Mouse (Mus musculus) urinary bladder, postnatal 36 days (tissue): ENCODE results near the gene Tln2.

Experiments
- DNase-seq, 2 experiments: peaks; one replicate each; pipeline ENCODE4 v3.0.0; 2022; ENCODE audit warnings: low spot score in 2 of 2, mixed read lengths in 1 of 2

Gene Tln2

DNA sequence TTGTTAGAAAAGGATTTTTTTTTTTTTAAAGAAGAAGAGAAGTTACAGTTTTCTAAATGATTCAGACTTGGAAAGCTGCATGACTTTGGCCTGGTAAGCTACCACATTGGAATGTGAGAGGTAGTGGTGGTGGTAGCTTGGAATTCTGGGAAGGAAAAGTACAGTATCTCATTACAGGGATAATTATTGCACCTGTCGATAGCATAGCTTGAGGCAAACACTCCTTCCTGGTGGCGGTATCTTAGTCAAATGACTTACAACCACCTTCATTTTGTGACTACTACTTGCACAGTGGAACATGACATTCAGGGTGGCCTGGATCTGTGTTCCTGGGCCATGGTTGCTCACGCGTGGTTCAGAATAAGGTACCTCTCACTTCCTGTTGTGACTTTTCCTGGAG lies 348.3 kb downstream of the Tln2 start:
- no peak for DNase-seq

GRCm38 (mm10) chr9:67209451-67209850 lies 350.1 kb downstream of the Tln2 start:
- DNase-seq = no peak

DNA sequence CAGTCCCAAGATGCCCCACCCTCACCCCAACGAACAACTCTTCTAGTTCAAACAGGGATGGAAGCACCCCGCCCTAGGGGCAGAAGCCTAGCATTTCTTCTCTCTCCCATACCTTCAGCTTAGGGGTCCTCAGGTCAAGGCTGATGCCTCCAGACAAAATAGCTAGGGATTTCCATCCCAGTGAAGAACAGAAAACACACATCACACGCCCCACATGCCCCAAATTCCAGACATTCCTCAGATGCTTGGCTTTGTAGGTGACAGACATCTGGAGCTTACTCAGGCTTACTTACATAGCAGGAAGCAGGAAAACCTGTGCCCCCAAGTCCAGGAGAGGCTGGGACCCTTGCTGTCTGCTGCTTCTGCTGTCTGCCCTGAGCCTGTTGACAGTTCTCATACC lies 351.1 kb downstream of the Tln2 start:
- DNase-seq = no peak

- peak in 1 of 2 experiments; percentile 14 for DNase-seq
These were observed 354.3 kb downstream of the Tln2 start for GRCm38 (mm10) chr9:67205175-67205574.

DNA sequence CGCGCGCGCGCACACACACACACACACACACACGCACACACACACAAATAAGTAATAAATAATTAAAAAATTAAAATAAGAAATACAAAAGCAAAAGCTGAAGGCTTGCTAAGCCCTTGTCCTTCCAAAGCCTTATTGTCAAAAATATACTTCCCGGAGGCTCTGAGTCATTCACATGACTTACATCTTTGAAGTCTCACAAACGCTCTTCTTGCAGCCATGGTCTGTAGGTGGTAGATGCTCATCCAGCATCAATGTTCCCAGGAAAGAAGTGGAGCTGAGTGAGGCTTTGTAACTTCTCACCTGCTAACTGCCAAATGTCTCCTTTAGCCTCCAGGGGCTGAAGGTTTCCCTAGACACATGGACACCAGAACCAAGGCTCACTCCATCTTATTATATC lies 362.9 kb downstream of the Tln2 start:
- no peak for DNase-seq

- DNase-seq = no peak
These were observed 364.2 kb downstream of the Tln2 start for GRCm38 (mm10) chr9:67195306-67195705.

DNA sequence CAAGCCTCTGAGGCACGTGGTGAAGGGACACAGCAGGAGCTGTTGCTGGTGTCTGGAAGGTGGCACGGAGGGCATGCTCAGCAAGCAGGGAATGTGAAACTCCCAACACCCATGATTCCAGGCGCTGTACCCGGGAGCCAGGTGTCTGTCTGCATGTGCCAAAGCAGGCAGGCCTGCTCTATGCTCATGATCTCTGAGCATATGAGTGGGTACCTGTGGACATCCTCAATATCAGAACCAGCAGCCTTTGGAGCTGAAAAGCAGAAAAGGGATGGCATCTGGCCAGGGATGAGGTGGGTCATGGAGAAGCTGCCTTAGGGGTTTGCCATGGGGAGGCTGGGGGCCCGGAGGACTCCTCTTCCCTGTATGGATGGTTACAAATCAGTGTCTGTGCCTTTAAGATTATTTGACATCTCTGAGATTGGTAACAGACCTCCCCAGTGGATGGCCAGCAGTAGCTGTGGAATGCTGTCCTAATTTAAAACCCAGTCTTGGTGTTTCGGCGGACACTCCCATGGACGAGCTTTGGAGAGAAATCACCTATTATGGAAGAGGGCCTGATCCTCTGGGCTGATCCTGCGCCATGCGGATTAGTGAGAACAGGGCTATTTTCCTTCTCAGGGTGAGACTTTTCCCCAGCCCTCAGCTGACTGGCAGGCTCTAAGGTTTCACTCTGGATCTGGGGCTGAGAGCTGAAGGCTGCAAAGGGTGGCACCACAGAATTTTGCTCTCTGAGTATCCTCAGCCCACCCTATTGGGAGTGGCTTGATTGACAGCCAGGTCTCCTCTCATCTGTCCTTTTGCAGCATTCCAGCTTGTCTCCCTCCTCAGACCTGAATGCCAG lies 367.8 kb downstream of the Tln2 start:
- peak in 1 of 2 experiments; percentile 9 for DNase-seq

DNA sequence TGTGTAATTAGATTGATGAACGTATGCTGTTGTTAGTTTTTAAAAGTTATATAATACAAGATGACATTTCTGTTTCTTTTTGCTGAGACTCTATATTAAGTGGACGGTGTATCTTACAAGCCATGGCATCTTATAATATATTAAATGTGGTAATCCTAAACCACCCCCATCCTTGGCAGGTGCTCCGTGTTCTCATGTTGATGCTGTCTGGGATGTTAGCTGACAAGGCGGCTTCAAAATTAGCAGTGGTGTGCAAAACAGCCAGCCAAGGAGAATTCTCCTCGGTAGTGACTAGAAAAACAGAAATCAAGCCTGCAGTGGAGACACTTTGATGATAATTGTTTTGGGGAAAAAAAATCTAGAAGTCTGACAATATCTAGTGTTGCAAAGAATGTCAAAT lies 371.8 kb downstream of the Tln2 start:
- DNase-seq = no peak

DNA sequence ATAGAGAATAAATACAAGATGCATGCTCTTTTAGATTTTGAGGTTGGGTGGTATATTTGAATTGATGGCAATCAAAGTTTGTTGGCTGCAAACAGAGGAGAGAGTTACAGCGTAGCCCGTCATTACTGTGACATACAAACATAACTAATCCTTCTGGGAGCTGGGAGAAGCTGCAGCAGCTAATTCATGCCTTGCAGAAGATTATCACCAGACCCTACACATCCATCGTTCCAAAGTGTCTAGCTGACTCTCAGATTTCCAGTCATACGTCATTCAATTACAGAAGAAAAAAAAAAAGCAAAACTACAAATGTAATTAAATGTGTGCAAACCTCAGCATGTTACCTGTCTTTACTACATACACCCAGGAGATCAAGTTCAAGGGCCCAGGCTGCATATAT lies 372.3 kb downstream of the Tln2 start:
- DNase-seq = no peak

GRCm38 (mm10) chr9:67184556-67184955 lies 374.9 kb downstream of the Tln2 start:
- no peak for DNase-seq

DNA sequence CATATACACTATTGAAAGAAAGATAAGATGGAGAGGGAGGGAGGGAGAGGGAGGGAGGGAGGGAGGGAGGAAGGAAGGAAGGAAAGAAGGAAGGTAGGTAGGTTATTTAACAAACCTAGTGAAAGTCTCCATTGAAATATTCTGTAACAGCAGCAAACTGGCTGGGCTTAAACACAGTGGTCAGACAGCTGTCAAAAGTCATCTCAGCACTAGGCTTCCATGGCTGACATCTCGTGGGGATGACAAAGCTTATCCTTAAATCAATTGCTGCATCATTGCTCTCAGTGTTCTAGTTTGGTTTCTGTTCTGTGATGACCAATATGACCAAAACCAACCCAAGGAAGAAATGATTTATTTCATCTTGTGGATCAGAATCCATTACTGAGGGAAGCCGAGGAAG lies 376.0 kb downstream of the Tln2 start:
- no peak for DNase-seq

DNA sequence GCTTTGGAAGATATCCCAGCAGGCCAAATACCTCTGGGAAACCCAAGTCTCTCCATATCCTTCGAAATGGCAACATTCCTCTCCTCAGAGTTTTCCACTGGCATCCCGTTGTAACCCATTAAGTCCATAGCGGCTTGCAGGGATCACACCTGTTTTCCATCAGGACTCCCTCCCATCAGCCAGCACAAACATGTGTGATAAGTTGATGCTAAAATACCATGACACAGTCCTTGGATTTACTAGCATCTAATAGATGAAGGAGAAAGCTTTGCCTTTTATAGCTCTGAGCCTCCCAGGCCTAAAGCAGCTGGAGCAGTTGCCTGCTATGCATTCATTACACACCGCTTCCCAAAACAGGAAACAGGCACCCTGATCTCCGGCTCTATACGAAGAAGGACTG lies 377.5 kb downstream of the Tln2 start:
- no peak for DNase-seq

DNA sequence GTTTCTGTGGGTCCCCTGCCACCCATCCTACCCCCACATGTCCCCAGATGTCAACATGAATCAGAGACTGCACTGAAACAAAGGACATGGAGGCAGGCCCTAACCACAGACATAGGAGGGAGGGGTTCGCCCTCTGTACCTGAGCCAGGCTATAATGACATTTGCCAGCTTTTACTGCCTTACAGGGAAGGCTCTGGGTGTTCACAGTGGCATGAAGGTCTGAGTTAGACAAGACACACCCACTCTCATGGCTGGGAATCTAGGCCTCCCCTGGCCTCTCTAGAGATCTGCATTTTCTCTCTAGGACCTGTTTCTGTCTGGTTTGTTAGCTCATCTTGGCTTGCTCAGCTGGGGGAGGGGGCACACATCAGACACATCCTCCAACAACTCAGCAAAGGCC lies 380.8 kb downstream of the Tln2 start:
- no peak for DNase-seq

DNA sequence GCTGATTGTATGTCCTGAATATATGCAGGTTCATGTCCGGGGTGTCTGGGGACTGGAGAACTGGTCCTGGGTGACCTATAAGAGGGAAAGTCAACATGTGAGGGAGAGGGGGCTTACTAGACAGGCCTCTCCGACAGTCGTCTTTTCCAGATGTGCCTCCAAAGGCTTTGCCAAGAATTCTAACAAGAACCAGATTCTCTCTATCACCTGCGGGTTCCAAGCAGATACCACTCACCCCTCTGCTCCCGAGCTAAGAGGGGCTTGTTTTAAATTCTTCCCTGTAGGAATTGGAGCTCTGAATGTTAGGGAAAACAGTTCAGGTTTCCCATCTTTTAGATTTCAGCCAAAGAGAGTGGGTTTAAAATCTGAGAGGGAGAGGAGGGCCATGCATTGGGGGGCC lies 381.3 kb downstream of the Tln2 start:
- no peak for DNase-seq

DNA sequence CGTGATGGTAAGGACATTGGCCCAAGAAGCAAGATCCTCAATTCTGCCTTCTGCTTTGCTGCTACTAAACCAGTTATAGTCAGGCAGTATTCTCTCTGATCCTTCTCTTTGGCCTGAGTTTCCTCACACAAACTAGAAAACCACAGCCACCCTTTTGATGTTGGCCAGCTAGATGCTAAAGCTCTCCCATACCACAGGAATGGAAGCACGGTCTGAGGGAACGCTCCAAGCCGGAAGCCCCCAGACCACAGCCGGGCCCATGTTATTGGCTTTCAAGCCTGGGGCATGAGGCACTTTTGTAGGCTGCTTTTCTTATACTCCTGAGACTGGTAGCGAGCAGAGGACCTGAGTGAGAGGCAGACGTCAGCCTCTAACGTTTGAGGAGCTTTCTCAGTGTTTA lies 383.4 kb downstream of the Tln2 start:
- DNase-seq = no peak

GRCm38 (mm10) chr9:67173816-67174215 lies 385.7 kb downstream of the Tln2 start:
- DNase-seq = no peak

- no peak for DNase-seq
These were observed 386.3 kb downstream of the Tln2 start for GRCm38 (mm10) chr9:67173154-67173553.

DNA sequence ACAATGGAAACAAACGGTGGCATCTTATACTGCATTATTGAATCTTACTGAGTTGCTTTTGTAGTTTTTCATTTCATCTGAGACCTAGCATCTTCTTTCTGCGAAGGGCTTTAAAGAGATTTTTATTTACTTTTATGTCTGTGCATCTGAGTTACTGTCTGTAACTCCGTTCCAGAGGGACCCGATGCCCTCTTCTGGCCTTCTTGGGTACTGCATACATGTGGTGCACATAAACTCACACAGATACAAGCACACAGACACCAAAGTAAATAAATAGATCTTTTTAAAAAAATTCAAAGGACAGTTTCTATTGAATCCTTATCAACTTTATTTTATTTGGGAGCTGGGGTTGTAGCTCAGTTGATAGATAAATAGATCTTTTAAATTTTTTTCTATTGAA lies 388.1 kb downstream of the Tln2 start:
- no peak for DNase-seq

DNA sequence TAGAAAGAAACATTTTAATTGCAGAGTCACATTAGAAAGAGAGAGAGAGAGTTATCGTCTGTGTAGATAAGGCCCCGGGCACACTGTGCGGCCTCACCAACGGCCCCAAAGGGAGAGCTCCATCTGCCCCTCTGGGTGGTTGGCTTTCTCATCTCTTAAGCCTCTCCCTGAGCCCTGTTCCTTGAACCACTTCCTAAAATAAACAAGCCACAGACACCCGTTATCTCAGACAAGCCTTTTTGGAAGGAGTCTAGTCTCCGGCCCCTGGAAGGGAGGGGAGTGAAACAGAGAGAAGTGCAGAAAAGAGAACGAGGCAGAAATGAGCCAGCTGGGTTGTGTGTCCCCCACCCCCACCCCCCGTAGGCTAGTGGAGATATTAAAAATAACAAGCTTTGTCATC lies 388.7 kb downstream of the Tln2 start:
- no peak for DNase-seq

- DNase-seq = no peak
These were observed 389.5 kb downstream of the Tln2 start for GRCm38 (mm10) chr9:67170047-67170446.
